Mouse (Mus musculus): Measurements from ENCODE around the gene Tnfrsf8. TPM values are rescaled to one million over a fixed set of nuclear protein-coding genes. Genes with fewer than 3 reads are reported as not detected.
A peak's percentile ranks its signal among the peaks of the same experiment; 100 is the strongest.

Gene Tnfrsf8
- total and polyA plus RNA-seq, 3 experiments, result 12.7 to 31.0 (median 24.7) TPM

DNA sequence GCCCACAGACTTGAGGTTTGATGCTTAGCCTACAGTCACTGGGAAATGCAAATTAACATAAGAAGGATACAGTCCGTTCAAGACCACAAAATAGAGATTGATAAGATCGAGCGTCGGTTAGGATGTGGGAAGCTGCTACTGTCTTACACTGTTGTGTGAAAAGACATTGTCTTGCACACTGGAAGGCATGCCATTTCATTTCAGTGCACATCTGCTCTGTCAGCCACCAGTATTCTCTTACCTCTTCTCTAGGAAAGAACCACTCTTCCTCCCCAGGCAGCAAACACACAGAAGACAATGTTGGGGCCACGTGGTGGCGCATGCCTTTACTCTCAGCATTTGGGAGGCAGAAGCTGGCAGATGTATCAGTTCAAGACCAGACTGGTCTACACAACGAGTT is 2.4 kb downstream of the Tnfrsf8 start (continued):
- TF ChIP-seq USF2 (conservative IDR thresholded peaks at IDR 0.05; ENCODE audit: low read depth, low read length) (no peak), RCOR1 (conservative IDR thresholded peaks at IDR 0.05; ENCODE audit: low read depth, low read length) (no peak), MAZ (IDR thresholded peaks at IDR 0.05; ENCODE audit: low read depth, low read length) (no peak), CHD2 (IDR thresholded peaks at IDR 0.05; ENCODE audit: low read length) (no peak), JUND (conservative IDR thresholded peaks at IDR 0.05; ENCODE audit: low read depth, low read length) (no peak), KAT2A (IDR thresholded peaks at IDR 0.05; ENCODE audit: insufficient replicate concordance, low read length) (no peak), E2F4 (IDR thresholded peaks at IDR 0.05; ENCODE audit: insufficient replicate concordance, low read depth, low read length) (no peak), NRF1 (IDR thresholded peaks at IDR 0.05; ENCODE audit: low read depth, low read length) (no peak), POLR2AphosphoS2 (IDR thresholded peaks at IDR 0.05; ENCODE audit: low read depth, low read length) (no peak), POLR2A (IDR thresholded peaks at IDR 0.05; ENCODE audit: low read depth, low read length) (no peak), CHD1 (IDR thresholded peaks at IDR 0.05; ENCODE audit: low read depth, low read length) (peak; percentile 43; the same call in 1 of the 2 replicates), SMC3 (IDR thresholded peaks at IDR 0.05; ENCODE audit: low read depth, low read length) (peak; percentile 44), ZKSCAN1 (IDR thresholded peaks at IDR 0.05; ENCODE audit: borderline replicate concordance, low read depth, low read length) (no peak), NELFE (IDR thresholded peaks at IDR 0.05; ENCODE audit: low read depth, low read length) (no peak), ZNF384 (IDR thresholded peaks at IDR 0.05; ENCODE audit: low read depth, low read length) (no peak), HCFC1 (IDR thresholded peaks at IDR 0.05; ENCODE audit: low read depth, low read length) (no peak), BHLHE40 (IDR thresholded peaks at IDR 0.05; ENCODE audit: low read depth, low read length) (no peak), ZMIZ1 (IDR thresholded peaks at IDR 0.05; ENCODE audit: low read depth, low read length) (no peak), RAD21 (IDR thresholded peaks at IDR 0.05; ENCODE audit: low read depth, low read length) (peak; percentile 28)

DNA sequence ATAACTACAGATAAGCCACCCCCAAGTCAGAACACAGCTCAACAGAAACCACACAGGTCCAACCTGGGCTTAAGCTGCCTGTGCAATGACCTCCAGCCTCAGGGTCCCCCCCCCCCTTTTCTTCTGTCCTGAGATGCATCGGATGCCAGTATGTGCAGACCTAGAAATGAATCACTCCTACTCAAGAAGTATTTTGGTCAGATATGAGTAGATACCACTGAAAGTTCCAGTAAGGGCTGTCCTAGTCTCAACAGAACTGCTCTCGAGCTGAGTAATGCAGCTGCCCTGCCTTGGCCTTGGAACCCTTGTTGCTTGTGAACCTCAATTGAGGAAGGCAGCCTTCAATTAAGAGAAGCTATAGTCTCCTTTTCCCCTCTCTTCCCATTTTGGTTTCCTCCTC is 4.1 kb downstream of the Tnfrsf8 start:
- no peak overlapping the region for H3K4me3 ChIP-seq (replicated peaks in 1 of 3; ENCODE audit: low read depth in 2 of 3, low read length in 2 of 3, poor library complexity in 1 of 3)
- no peaks in the 10 kb centered on the region for H3K9me3 ChIP-seq (replicated peaks; ENCODE audit: low read length)
- no peak overlapping the region for H3K9ac ChIP-seq (ENCODE audit: insufficient read depth, low read depth)
- H3K4me1 ChIP-seq (ENCODE audit: control insufficient read depth in 1 of 2, insufficient read depth in 2 of 2), result peaks cover 38 to 83% of the 10 kb centered on the region in 2 experiments
- H3K4me2 ChIP-seq (ENCODE audit: insufficient read depth, low read depth, poor library complexity, severe bottlenecking), result no peak overlapping the region
- in situ Hi-C loops (cut with MboI; ENCODE audit: low pct_ligation_motif_present, low pct_unique_long_range_greater_than_20kb, low sequenced_read_pairs) (no loop called here), dilution Hi-C loops (cut with MboI; ENCODE audit: extremely low pct_ligation_motif_present, extremely low pct_unique_long_range_greater_than_20kb, low sequenced_read_pairs) (no loop called here)
- H3K27me3 ChIP-seq (replicated peaks), result no peaks in the 10 kb centered on the region
- H3K27ac ChIP-seq (ENCODE audit: insufficient read depth, low read depth), result no peak overlapping the region
- peaks cover 0 to 6% of the 10 kb centered on the region in 2 experiments for H3K36me3 ChIP-seq (replicated peaks in 1 of 2; ENCODE audit: control insufficient read depth in 1 of 2, insufficient read depth in 1 of 2, low read length in 1 of 2)
- peaks cover 6% of the 10 kb centered on the region; the same call in 1 of the 2 replicates for H3K79me2 ChIP-seq (replicated peaks; ENCODE audit: control insufficient read depth, extremely low read depth, insufficient read depth, poor library complexity, severe bottlenecking)
- DNase-seq (ENCODE audit: extremely low read depth), result no peak
- TF ChIP-seq MXI1 (IDR thresholded peaks at IDR 0.05; ENCODE audit: low read depth, low read length) (no peak), MAFK (IDR thresholded peaks at IDR 0.05; ENCODE audit: insufficient replicate concordance, low read length) (no peak), E2F4 (IDR thresholded peaks at IDR 0.05; ENCODE audit: insufficient replicate concordance, low read depth, low read length) (no peak), USF2 (conservative IDR thresholded peaks at IDR 0.05; ENCODE audit: low read depth, low read length) (no peak), RCOR1 (conservative IDR thresholded peaks at IDR 0.05; ENCODE audit: low read depth, low read length) (no peak), ZC3H11A (IDR thresholded peaks at IDR 0.05; ENCODE audit: low read depth, low read length) (no peak), EP300 (IDR thresholded peaks at IDR 0.05; ENCODE audit: low read length) (peak; percentile 54; the same call in 1 of the 2 replicates), MAX (IDR thresholded peaks at IDR 0.05; ENCODE audit: low read length) (no peak), TBP (conservative IDR thresholded peaks at IDR 0.05; ENCODE audit: low read depth, low read length) (no peak), SIN3A (IDR thresholded peaks at IDR 0.05; ENCODE audit: low read length) (no peak), POLR2AphosphoS2 (IDR thresholded peaks at IDR 0.05; ENCODE audit: low read depth, low read length) (no peak), ZMIZ1 (IDR thresholded peaks at IDR 0.05; ENCODE audit: low read depth, low read length) (no peak), KAT2A (IDR thresholded peaks at IDR 0.05; ENCODE audit: insufficient replicate concordance, low read length) (no peak), SMC3 (IDR thresholded peaks at IDR 0.05; ENCODE audit: low read depth, low read length) (no peak), CTCF (conservative IDR thresholded peaks at IDR 0.05 in 1 of 2, IDR thresholded peaks at IDR 0.05 in 1 of 2; ENCODE audit: low read depth in 2 of 2, low read length in 2 of 2) (no peak), JUN (IDR thresholded peaks at IDR 0.05; ENCODE audit: insufficient read depth, low read depth, low read length) (peak; percentile 37; the same call in 1 of the 2 replicates), MYC (IDR thresholded peaks at IDR 0.05; ENCODE audit: low read depth, low read length) (no peak), HCFC1 (IDR thresholded peaks at IDR 0.05; ENCODE audit: low read depth, low read length) (no peak), CHD1 (IDR thresholded peaks at IDR 0.05; ENCODE audit: low read depth, low read length) (peak; percentile 46; the same call in 1 of the 2 replicates), NELFE (IDR thresholded peaks at IDR 0.05; ENCODE audit: low read depth, low read length) (no peak), POLR2A (IDR thresholded peaks at IDR 0.05; ENCODE audit: low read depth, low read length) (no peak), RAD21 (IDR thresholded peaks at IDR 0.05; ENCODE audit: low read depth, low read length) (no peak), UBTF (IDR thresholded peaks at IDR 0.05; ENCODE audit: low read depth, low read length) (no peak), GABPA (IDR thresholded peaks at IDR 0.05; ENCODE audit: insufficient replicate concordance, low read depth, low read length) (no peak), PAX5 (IDR thresholded peaks at IDR 0.05; ENCODE audit: low read length) (no peak), ZKSCAN1 (IDR thresholded peaks at IDR 0.05; ENCODE audit: borderline replicate concordance, low read depth, low read length) (no peak), JUND (conservative IDR thresholded peaks at IDR 0.05; ENCODE audit: low read depth, low read length) (no peak), MAZ (IDR thresholded peaks at IDR 0.05; ENCODE audit: low read depth, low read length) (no peak), NRF1 (IDR thresholded peaks at IDR 0.05; ENCODE audit: low read depth, low read length) (no peak), ELF1 (IDR thresholded peaks at IDR 0.05; ENCODE audit: low read depth, low read length) (no peak), IRF4 (IDR thresholded peaks at IDR 0.05; ENCODE audit: low read depth, low read length) (peak; percentile 70), BHLHE40 (IDR thresholded peaks at IDR 0.05; ENCODE audit: low read depth, low read length) (0 out of 2 replicates have a peak, but pooled peaks have one; percentile 27)
